Mouse (Mus musculus) left cerebral cortex, adult 8-10 months (tissue): ENCODE data around the gene Actb. TPM values are rescaled to one million over a fixed set of nuclear protein-coding genes. Genes with fewer than 3 reads are reported as not detected.

Experiments
- DNase-seq, 2 experiments: peaks; one replicate each; pipeline ENCODE4 v3.0.0; 2022; ENCODE audit warnings: low spot score in 2 of 2
- total RNA-seq, 4 experiments: library from RNA; stranded (reverse); gene quantifications; 2 replicates each; pipeline ENCODE4 v1.2.4; 2022

Actb gene
- total RNA-seq, 4 experiments from 2014 or later, result 2,552 to 2,721 (median 2,651) TPM

- DNase-seq, result no peak
Measured at GRCm38 (mm10) chr5:142922251-142922650, 15.7 kb upstream of the Actb start.

DNA sequence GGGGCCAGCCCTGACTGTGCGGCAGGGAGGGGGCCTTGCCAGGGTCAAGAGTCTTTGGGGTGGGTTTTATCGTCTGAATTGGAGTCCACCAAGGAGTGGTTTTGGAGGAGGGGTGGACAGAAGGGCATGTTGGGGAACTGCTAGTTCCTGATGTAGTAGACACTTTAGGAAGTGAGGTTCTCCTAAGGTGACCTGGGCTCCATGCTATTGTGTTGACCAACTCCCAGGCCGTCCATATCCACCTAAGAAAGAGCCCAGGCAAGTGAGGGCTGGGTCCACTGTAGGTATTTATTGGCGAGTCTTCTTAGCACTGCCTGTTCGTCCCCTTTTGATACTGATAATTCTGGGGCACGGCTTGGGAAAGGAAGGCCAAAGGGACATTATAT, 14.5 kb upstream of the Actb start:
- DNase-seq, result no peak

DNA sequence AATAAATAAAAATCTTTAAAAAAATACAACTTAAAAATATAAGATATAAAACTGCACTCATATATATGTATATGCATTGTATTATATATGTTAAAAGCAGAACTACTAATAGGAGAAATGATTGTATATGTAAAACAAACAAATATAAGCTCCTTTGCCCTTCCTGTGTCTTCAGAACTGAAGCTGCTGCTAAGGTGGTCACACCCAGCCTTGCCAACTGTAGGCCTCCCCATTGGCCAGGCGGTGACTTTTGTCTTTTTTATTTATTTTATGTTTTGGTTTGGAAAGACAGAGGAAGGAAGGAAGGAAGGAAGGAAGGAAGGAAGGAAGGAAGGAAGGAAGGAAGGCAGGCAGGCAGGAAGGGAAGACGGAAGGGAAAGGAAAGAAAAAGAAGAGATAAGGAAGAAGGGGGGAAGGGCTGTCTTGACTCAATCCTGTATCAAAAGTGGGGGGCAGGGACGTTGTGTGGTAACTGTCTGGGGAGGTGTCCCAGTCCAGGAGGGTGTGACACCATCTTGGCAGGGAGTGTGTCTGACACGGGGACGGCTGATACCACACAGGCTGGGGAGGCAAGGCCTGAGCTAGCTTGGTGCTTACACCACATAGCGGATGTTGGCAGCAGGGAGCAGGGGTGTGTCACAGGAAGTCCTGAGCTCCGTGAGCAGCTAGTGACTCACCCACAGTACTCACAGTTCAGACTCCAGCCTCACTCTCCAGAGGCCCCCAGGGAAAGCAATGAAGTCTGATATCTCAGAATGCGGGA, 13.9 kb upstream of the Actb start:
- no peak for DNase-seq

- no peak for DNase-seq
Measured at GRCm38 (mm10) chr5:142917402-142917801, 10.8 kb upstream of the Actb start.

DNA sequence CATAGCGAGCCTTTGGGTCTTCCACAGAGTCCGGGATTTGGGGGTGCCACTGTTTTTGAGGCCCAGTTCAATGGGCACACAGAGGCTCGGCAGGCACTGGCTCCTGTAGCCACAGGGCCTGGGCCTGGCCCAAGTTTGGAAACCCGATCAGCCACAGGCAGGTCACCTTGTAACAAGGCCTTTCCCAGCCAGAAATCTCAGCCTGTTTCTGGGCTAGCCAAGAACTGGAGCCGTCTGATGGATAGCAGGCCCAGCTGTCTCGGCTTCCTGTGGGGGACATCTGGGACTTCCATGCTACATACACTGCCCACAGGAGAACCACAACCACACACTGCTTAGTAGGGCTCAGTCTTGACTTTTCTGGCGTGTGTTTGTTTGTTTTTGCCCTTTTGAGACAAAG, 10.0 kb upstream of the Actb start:
- no peak for DNase-seq

DNA sequence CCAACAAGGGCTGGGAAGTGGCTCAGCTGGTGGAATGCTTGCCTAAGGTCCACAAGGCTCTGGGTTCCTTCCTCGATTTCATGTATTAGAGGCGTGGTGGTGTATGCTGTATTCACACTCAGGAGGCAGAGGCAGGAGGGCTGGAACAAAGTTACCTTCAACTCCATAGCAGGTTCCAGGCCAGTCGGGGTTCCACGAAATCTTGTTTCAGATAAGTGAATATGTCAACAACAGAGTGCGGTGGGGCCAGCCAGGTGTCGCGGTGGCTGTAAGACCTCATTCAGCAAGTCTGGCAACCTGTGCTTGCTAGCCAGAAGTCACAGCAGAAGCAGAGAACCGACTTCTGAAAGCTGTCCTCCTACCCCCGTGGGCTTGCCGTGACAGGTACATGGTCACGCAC, 8.7 kb upstream of the Actb start:
- no peak for DNase-seq

- DNase-seq, result no peak
Measured at GRCm38 (mm10) chr5:142912739-142913138, 6.2 kb upstream of the Actb start.

DNA sequence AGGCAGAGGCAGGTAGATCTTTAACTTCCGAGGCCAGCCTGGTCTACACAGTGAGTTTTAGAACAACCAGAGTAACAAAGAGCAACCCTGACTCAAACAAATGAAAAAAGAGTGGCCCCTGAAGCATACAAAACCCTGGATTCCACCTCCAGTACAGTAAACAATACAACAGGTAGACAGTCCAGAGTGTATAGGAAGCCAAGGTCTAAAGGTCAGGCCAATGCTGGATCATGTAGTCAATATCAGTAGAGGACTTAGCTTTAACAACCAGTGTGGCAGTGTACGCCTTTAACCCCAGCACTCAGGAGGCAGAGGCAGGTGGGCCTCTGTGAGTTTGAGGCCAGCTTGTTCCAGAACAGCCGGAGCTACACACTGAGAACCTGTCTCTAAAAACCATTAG, 5.8 kb upstream of the Actb start:
- no peak for DNase-seq

- DNase-seq, result no peak
Measured at GRCm38 (mm10) chr5:142911629-142912028, 5.1 kb upstream of the Actb start.

GRCm38 (mm10) chr5:142909576-142910278, 3.2 kb upstream of the Actb start:
- no peak for DNase-seq

DNA sequence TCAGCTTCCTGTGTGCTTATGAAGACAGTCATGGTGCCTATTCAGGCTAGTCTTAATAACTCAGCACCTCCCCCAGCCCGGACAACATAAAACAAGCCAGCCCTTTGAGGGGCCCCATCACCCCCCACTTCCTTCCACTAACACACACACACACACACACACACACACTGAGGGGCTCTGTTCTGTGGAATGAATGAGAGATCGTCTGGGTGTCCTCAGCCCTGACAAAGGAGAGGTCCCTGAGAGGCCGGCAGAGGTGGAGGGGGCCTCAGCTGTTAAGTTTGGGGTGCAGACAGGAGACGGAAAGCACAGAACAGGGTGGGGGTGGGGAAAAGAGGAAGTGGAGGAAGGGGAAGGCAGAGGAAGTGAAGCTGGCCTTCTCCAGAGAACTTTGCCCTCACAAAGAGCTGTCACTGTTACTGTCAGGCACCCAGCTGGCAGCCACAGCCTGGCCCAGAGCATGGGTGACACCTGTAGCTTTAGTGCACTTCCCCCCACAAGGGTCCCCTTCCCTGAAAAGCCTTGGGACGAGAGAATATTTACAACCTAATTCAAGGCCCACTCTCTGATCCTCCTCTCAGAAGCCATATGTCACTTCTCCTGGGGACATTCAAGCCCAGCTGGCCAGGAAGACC, 2.5 kb upstream of the Actb start:
- no peak for DNase-seq

- DNase-seq, result peak in 1 of 2 experiments; percentile 51
Measured at GRCm38 (mm10) chr5:142907803-142908559, 1.4 kb upstream of the Actb start.

DNA sequence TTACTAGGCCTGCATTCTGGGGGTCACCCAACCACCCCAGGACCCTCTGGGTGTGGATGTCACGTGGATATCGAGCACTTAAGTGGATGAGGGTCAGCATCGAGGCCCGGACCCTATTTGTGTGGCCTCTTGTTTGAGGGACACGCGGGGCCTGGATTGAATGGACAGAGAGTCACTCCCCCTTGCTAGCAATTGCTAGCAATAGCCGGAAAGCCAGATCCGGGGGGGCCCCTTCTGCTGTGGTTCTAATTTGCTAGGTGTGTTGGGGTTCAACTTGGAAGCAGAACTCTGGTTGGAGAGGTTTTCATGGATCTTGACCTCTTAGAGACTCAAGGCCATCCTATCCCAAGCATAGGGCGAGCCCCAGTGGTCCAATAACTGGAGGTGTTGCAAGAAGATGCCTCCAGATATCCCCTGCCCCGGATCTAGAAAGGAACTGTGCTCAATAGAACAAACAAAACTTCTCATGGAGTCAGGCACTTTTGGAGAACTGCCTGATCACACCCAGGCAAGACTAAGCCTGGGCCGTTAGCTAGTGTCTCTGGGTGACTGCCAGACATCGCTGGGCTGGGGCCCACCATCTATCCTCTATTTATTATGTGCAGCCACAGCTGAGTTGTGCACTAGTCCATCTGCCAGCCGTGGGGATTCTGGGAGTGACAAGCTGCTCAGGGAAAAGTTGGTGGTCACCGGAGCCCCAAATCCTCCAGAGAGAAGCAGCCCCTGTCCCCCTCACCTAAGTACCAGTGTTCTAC, 671 bp upstream of the Actb start:
- DNase-seq, result peak; percentile 51 to 72

GRCm38 (mm10) chr5:142905725-142906531, 626 bp downstream of the Actb start:
- peak; percentile 95 to 99 for DNase-seq

DNA sequence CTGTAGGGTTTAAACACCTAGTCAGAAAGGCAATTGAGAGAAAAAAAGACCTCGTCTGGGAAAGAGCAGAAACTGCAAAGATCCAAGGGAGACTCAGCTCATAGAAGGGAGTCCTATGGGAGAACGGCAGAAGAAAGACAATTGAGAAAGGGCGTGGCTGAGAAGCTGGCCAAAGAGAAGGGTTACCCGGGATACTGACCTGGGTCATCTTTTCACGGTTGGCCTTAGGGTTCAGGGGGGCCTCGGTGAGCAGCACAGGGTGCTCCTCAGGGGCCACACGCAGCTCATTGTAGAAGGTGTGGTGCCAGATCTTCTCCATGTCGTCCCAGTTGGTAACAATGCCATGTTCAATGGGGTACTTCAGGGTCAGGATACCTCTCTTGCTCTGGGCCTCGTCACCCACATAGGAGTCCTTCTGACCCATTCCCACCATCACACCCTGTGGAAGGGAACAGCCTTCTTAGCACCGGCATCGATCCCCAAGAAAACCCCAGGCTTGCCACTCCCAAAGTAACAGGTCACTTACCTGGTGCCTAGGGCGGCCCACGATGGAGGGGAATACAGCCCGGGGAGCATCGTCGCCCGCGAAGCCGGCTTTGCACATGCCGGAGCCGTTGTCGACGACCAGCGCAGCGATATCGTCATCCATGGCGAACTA, 1.4 kb downstream of the Actb start:
- peak in 1 of 2 experiments; percentile 50 for DNase-seq

DNA sequence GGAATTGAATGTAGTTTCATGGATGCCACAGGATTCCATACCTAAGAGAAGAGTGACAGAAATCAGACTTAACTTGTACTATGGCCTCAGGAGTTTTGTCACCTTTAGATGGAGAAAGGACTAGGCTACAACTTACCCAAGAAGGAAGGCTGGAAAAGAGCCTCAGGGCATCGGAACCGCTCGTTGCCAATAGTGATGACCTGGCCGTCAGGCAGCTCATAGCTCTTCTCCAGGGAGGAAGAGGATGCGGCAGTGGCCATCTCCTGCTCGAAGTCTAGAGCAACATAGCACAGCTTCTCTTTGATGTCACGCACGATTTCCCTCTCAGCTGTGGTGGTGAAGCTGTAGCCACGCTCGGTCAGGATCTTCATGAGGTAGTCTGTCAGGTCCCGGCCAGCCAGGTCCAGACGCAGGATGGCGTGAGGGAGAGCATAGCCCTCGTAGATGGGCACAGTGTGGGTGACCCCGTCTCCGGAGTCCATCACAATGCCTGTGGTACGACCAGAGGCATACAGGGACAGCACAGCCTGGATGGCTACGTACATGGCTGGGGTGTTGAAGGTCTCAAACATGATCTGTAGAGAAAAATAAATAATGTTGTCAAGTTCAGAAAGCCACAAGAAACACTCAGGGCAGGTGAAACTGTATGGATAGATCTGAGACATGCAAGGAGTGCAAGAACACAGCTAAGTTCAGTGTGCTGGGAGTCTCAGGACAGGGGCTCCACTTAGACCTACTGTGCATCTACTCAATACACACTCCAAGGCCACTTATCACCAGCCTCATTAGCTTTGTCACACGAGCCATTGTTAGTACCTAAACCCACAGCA, 2.1 kb downstream of the Actb start:
- no peak for DNase-seq

GRCm38 (mm10) chr5:142903470-142904207, 2.9 kb downstream of the Actb start:
- no peak for DNase-seq
